ENCODE assay signal across 8 mouse cellular contexts in the genomic region with DNA sequence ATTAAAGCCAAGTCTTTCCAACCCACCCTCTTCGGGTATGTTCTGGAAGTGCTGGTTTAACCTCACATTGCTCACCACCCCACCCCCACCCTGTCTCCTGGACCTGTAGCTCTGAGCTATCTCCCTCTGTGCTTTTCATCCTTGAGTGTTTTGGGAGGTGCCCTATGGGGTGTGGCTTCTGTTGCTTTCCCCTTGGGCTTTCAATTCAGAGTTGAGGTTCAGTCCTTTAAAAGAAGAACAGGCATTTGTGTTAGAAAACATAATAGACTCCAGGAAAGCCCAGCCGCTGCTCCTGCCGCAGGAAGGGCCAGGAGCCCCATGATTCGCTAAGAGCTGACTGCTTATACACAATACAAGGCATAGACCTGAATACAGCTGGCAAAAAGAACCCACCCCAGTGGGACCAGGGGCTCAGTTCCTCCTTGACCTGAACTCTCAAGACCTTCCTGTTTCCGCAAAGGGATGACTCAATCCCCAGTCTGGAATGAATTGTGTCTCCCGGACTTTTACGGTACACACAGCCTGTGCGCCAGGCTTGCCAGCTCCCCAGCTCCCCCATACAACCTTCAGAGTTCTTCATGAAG. TPM values are rescaled to one million over a fixed set of nuclear protein-coding genes. Genes with fewer than 3 reads are reported as not detected.
DNase-seq lines count a peak whose midpoint lies in the region; ATAC-seq lines count a peak whose summit lies in the region.

No protein-coding gene starts in this region.

- no peaks in the 10 kb centered on the region for H3K9me3 ChIP-seq in kidney, embryonic 16.5 days (ENCODE audit: low read length)
- no peaks in the 10 kb centered on the region for H3K9me3 ChIP-seq in heart, embryonic 11.5 days (replicated peaks; ENCODE audit: control insufficient read depth, low read length)
- no peaks in the 10 kb centered on the region for H3K9me3 ChIP-seq in neural tube, embryonic 15.5 days (replicated peaks)

- no peak overlapping the region for H3K27ac ChIP-seq in kidney, embryonic 16.5 days (ENCODE audit: low read length)
- peak overlapping the region; percentile 62 for H3K27ac ChIP-seq in heart, embryonic 11.5 days (ENCODE audit: low read depth, low read length)
- H3K27ac ChIP-seq in neural tube, embryonic 15.5 days (replicated peaks), result no peak overlapping the region

- H3K4me3 ChIP-seq in kidney, embryonic 16.5 days (ENCODE audit: low read length), result no peak overlapping the region
- no peak overlapping the region for H3K4me3 ChIP-seq in heart, embryonic 11.5 days (ENCODE audit: low read depth, low read length)
- no peak overlapping the region for H3K4me3 ChIP-seq in neural tube, embryonic 15.5 days (replicated peaks)

- H3K4me1 ChIP-seq in kidney, embryonic 16.5 days (ENCODE audit: insufficient read depth, low read length), result peaks cover 30% of the 10 kb centered on the region
- peaks cover 44% of the 10 kb centered on the region for H3K4me1 ChIP-seq in heart, embryonic 11.5 days (ENCODE audit: control insufficient read depth, insufficient read depth, low read length)
- H3K4me1 ChIP-seq in neural tube, embryonic 15.5 days, result peaks cover 22% of the 10 kb centered on the region

- H3K36me3 ChIP-seq in kidney, embryonic 16.5 days (ENCODE audit: insufficient read depth, low read length), result no peaks in the 10 kb centered on the region
- no peaks in the 10 kb centered on the region for H3K36me3 ChIP-seq in heart, embryonic 11.5 days (ENCODE audit: control insufficient read depth, insufficient read depth, low read length)
- H3K36me3 ChIP-seq in neural tube, embryonic 15.5 days, result no peaks in the 10 kb centered on the region

- H3K4me2 ChIP-seq in kidney, embryonic 16.5 days (replicated peaks; ENCODE audit: low read depth, low read length), result no peak overlapping the region
- H3K4me2 ChIP-seq in heart, embryonic 11.5 days, result peak overlapping the region; percentile 8
- no peak overlapping the region for H3K4me2 ChIP-seq in neural tube, embryonic 15.5 days

- DNase-seq in kidney, adult 18-20 months, result peak; percentile 14
- DNase-seq in Muller cell, postnatal 12 days (ENCODE audit: inconsistent ontology term), result peak; percentile 36
- DNase-seq in lung, postnatal 25 days (ENCODE audit: low spot score), result peak; percentile 44
- no peak for DNase-seq in layer of hippocampus, postnatal 10 days (ENCODE audit: low spot score in 2 of 2)

- no peaks in the 10 kb centered on the region; the same call in 1 of the 2 replicates for H3K27me3 ChIP-seq in kidney, embryonic 16.5 days (ENCODE audit: insufficient read depth, low read length)
- H3K27me3 ChIP-seq in heart, embryonic 11.5 days (ENCODE audit: control insufficient read depth, insufficient read depth, low read length), result no peaks in the 10 kb centered on the region
- no peaks in the 10 kb centered on the region for H3K27me3 ChIP-seq in neural tube, embryonic 15.5 days (replicated peaks)

- no peak for ATAC-seq in kidney, embryonic 16.5 days (ENCODE audit: low FRiP score, low TSS enrichment)
- no peak for ATAC-seq in heart, embryonic 11.5 days (replicated peaks; ENCODE audit: insufficient number of reproducible peaks, low FRiP score, low TSS enrichment)
- ATAC-seq in neural tube, embryonic 15.5 days (ENCODE audit: low FRiP score), result no peak
- ATAC-seq in erythroblast, adult 5-6 weeks (replicated peaks; ENCODE audit: low FRiP score, poor library complexity, severe bottlenecking), result no peak

- H3K9ac ChIP-seq in kidney, embryonic 16.5 days (replicated peaks; ENCODE audit: low read length), result no peak overlapping the region
- 0 out of 2 replicates have a peak overlapping the region, but pooled peaks have one; percentile 28 for H3K9ac ChIP-seq in heart, embryonic 11.5 days (ENCODE audit: low read depth, low read length)
- H3K9ac ChIP-seq in neural tube, embryonic 15.5 days (replicated peaks), result no peak overlapping the region

- WGBS in kidney, embryonic 16.5 days, result 80% methylated on average over 8 of the region's 8 CpGs
- WGBS in heart, embryonic 11.5 days (ENCODE audit: insufficient replicate concordance), result 66% methylated on average over 8 of the region's 8 CpGs
- 68% methylated on average over 8 of the region's 8 CpGs for WGBS in neural tube, embryonic 15.5 days

RNA-seq across cellular contexts. Expression of a gene that starts 36.9 kb away (rescaled TPM):
- 4.0 and 4.3 TPM in 2 replicates for polyA plus RNA-seq in kidney, embryonic 16.5 days (2015; fragmentation: Nextera tagmentation; extraction: Ambion mirVana)
- 3.0 and 3.3 TPM in 2 replicates for polyA plus RNA-seq in heart, embryonic 11.5 days (2014; fragmentation: Nextera tagmentation; extraction: Ambion mirVana)
- 1.5 and 2.7 TPM in 2 replicates for polyA plus RNA-seq in neural tube, embryonic 15.5 days (2015; fragmentation: Nextera tagmentation; extraction: Ambion mirVana)
- total RNA-seq in layer of hippocampus, postnatal 10 days (2021), result 10 to 100 TPM; 37.9 to 38.9 TPM
- 0.63 and 1.3 TPM in 2 replicates for total RNA-seq in erythroblast, adult 5-6 weeks (2015; ENCODE audit: low replicate concordance)
- total RNA-seq in erythroblast, adult 5-6 weeks (2017; ENCODE audit: low replicate concordance), result 0.85 and 4.6 TPM in 2 replicates

Comparison
In these comparisons a context has a peak if more than half of its experiments do, and no peak if none do; other contexts are left out.
1. DNase-seq: peak in kidney, adult 18-20 months (single experiment), Muller cell, postnatal 12 days (single experiment) and lung, postnatal 25 days (single experiment); none in layer of hippocampus, postnatal 10 days (0 of 2).